Mouse (Mus musculus) adipocyte (in vitro differentiated cells): ENCODE data around the gene Birc2.
A peak's percentile ranks its signal among the peaks of the same experiment; 100 is the strongest.

Experiments
- DNase-seq: peaks from one replicate; pipeline ENCODE4 v3.0.0-alpha.2; 2016; ENCODE audit warnings: low spot score

Gene Birc2

GRCm38 (mm10) chr9:7846667-7847199, 9.9 kb upstream of the Birc2 start:
- no peak for DNase-seq

- no peak for DNase-seq
Measured at GRCm38 (mm10) chr9:7845216-7845895, 8.5 kb upstream of the Birc2 start.

- DNase-seq = no peak
Measured at GRCm38 (mm10) chr9:7841221-7841620, 4.4 kb upstream of the Birc2 start.

GRCm38 (mm10) chr9:7837806-7838440, 1.1 kb upstream of the Birc2 start:
- peak; percentile 84 for DNase-seq

GRCm38 (mm10) chr9:7836331-7836730, 533 bp downstream of the Birc2 start:
- DNase-seq = peak; percentile 60

GRCm38 (mm10) chr9:7835302-7835701, 1.6 kb downstream of the Birc2 start:
- no peak for DNase-seq

- no peak for DNase-seq
Measured at GRCm38 (mm10) chr9:7833421-7833820, 3.4 kb downstream of the Birc2 start.

- DNase-seq = no peak
Measured at GRCm38 (mm10) chr9:7829531-7830528, 7.0 kb downstream of the Birc2 start.

GRCm38 (mm10) chr9:7828706-7829105, 8.2 kb downstream of the Birc2 start:
- peak; percentile 61 for DNase-seq

GRCm38 (mm10) chr9:7824916-7825315, 11.9 kb downstream of the Birc2 start:
- DNase-seq = no peak

GRCm38 (mm10) chr9:7822758-7823157, 14.1 kb downstream of the Birc2 start:
- no peak for DNase-seq

GRCm38 (mm10) chr9:7805101-7805506, 31.8 kb downstream of the Birc2 start:
- no peak for DNase-seq

GRCm38 (mm10) chr9:7798555-7798954, 38.3 kb downstream of the Birc2 start:
- DNase-seq = no peak

GRCm38 (mm10) chr9:7797542-7797941, 39.3 kb downstream of the Birc2 start:
- DNase-seq = no peak

GRCm38 (mm10) chr9:7796129-7796864, 40.6 kb downstream of the Birc2 start:
- no peak for DNase-seq

GRCm38 (mm10) chr9:7795581-7795980, 41.3 kb downstream of the Birc2 start:
- no peak for DNase-seq

- DNase-seq = no peak
Measured at GRCm38 (mm10) chr9:7793561-7793960, 43.3 kb downstream of the Birc2 start.

- no peak for DNase-seq
Measured at GRCm38 (mm10) chr9:7790580-7791084, 46.2 kb downstream of the Birc2 start.

GRCm38 (mm10) chr9:7789764-7790575, 46.9 kb downstream of the Birc2 start:
- DNase-seq = no peak

- DNase-seq = no peak
Measured at GRCm38 (mm10) chr9:7788411-7788810, 48.5 kb downstream of the Birc2 start.

- DNase-seq = no peak
Measured at GRCm38 (mm10) chr9:7786086-7786485, 50.8 kb downstream of the Birc2 start.
